Comparison of ENCODE assay signal across 13 mouse cellular contexts in genomic region chr8:105436218-105436617, GRCm38 (mm10). TPM values are rescaled to one million over a fixed set of nuclear protein-coding genes. Genes with fewer than 3 reads are reported as not detected.
"Had no signal": no experiment of that assay in that cellular context is flagged by ENCODE, and none has a peak within 500 bp of the region (broad histone marks: within the 10 kb centered on the region; RNA-seq: fewer than 3 reads in every experiment).

No protein-coding gene starts in this region.

- DNase-seq: lung, adult 18-20 months; lung, embryonic 14.5 days; lung, postnatal 10 days; lung, postnatal 4 days; right cerebral cortex, postnatal 14 days; thymus, adult 2 months; thymus, postnatal 25 days; thymus, postnatal 4 days had no signal

- ATAC-seq: midbrain, embryonic 13.5 days; midbrain, embryonic 15.5 days had no signal

RNA-seq across cellular contexts. Expression of gene Lrrc36, which starts 22.8 kb away (rescaled TPM):
- total RNA-seq: monocyte, adult 5-6 weeks; neutrophil, adult 5-6 weeks had no signal

RNA-seq across cellular contexts. Expression of gene Kctd19, which starts 22.9 kb away (rescaled TPM):
- total RNA-seq: megakaryocyte-erythroid progenitor cell, adult 5-6 weeks; monocyte, adult 5-6 weeks; neutrophil, adult 5-6 weeks had no signal
